In genomic region chr19:44781987-44782386, GRCm38 (mm10) we compare ENCODE assay signal across 33 mouse cellular contexts. TPM values are rescaled to one million over a fixed set of nuclear protein-coding genes. Genes with fewer than 3 reads are reported as not detected.
"Had no signal": no experiment of that assay in that cellular context is flagged by ENCODE, and none has a peak within 500 bp of the region (broad histone marks: within the 10 kb centered on the region; RNA-seq: fewer than 3 reads in every experiment).

No protein-coding gene starts in this region.

- ATAC-seq: liver, embryonic 12.5 days; liver, postnatal 0 days; lung, postnatal 0 days; midbrain, embryonic 13.5 days; midbrain, embryonic 15.5 days; midbrain, embryonic 16.5 days had no signal

- DNase-seq: left cerebral cortex, postnatal 4 days; liver; liver, embryonic 13.5 days; liver, postnatal 0 days; lung, adult 18-20 months; lung, adult 2 months; lung, embryonic 14.5 days; lung, postnatal 10 days; lung, postnatal 14 days; lung, postnatal 36 days; lung, postnatal 4 days; midbrain, embryonic 14.5 days had no signal

RNA-seq across cellular contexts. Expression of gene Pax2, which starts 26.1 kb away (rescaled TPM):
- total RNA-seq: left cerebral cortex, postnatal 10 days; liver, adult 2 months; megakaryocyte progenitor cell, adult 5-6 weeks; megakaryocyte, adult 5-6 weeks; megakaryocyte-erythroid progenitor cell, adult 5-6 weeks; monocyte, adult 5-6 weeks had no signal
- polyA plus RNA-seq: limb, embryonic 12.5 days; limb, embryonic 13.5 days; limb, embryonic 15.5 days; liver, adult 2 months; liver, embryonic 11.5 days; liver, embryonic 12.5 days; liver, embryonic 13.5 days; liver, embryonic 14.5 days; liver, embryonic 15.5 days; liver, embryonic 16.5 days; liver, postnatal 0 days; lung, adult 2 months; lung, embryonic 16.5 days; lung, postnatal 0 days; macrophage; myocyte had no signal
